Mouse (Mus musculus): Measurements from ENCODE around the gene Gpr179.

The Gpr179 gene

DNA sequence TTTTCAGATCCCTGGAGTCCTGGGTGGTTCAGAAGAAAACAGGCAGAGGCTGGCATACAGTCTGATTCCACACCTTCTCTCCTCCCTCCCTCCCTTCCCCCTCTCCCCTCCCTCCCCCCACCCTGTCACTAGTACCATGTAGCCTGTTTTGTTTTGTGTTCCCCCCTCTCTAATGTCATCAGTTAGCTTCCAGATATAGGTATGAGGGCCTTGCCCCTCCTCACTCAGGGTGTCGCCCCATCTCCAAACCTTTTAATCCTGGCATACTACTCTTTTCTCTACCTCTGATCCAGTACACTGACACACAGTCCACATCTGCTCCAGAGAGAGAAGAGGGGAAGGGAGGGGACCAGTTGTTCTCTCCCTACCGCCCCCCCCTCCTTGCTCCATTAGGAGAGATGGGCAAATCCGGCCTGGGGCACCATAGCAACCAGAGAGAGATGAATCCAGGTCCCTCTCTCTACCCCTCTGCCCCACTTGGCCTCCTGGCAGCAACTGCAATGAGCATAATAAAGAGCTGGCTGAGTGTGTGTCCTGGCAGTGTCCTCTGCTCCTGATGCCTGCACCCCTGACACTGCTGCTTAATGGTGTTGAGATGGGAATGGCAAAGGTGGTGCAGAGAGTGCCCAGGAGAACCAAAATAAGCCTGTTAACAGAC is at the start of gene Gpr179:
Gpr179 (minus strand) TSS at position 51 of the 658 bp plus-strand sequence.
- no peak for DNase-seq

DNA sequence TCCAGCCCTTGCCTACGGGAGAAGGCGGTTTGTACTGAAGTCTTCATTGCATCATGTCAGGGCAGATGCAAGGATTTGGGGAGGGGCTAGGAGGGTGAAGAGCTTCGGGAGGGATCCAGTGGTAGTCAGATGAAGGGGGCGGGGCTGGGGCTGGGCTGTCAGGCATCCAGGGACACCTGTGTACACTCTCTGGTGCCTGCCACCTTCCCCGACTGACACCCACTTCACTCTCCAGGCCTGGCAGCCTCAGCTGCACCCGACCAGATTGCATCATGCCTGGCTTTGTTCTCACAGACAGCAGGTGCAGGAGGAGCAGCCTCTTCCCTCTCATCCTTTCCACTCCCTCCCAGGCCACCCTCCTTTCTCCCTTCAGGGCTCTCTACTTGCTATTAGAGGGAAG is 49.2 kb upstream of the Gpr179 start:
- DNase-seq: peak; percentile 55 to 81

DNA sequence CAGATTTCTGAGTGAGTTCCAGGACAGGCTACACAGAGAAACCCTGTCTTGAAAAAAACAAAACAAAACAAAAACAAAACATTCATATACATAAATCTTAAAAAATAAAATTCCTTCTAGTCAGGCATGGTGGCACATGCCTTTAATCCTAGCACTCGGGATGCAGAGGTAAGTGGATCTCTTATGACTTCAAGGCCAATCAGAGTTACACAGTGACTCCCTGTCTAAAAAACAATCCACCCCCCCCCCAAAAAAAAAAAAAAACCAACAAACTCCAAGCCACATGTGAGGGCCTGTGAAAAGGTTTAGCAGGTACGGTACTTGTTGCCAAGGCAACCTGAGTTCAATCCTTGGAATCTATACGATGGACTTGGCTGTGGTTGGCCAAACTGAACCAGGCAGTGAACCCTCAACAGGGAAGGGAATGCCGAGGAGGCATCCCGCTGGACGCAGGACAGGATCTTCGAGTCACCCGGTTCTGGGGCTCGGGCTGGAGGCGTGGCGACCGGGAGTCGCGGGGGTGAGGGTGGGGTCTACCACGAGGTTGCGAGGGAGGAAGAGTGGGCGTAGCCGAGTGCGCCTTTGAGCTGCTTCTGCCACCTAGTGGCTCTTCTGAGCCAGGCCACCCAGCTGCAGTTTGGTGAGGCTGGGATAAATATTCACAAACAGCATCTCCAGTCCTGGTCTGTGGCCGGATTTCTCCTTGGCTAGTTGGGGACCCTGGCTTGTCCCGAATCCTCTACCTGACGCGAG is 48.3 kb upstream of the Gpr179 start:
- peak; percentile 80 to 85 for DNase-seq

DNA sequence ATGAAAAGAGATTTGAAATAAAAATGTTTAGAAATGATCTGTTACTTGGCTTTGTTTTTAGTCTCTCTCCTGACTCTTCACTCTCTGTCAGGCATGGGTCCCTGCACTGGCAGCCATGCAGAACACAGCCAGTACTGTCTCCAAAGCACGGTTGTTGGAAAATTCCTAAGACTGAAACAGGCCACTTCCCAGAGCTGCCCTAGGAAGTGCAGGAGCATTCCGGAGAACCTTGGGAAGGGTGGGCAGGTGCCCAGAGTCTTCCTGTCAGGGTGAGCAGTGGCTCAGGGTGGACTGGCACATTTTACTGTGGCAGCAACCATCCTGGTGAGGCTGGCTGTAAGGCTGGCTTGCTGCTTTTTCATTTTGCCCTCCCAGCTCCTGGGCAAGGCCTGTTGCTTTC is 46.6 kb upstream of the Gpr179 start:
- DNase-seq: no peak

DNA sequence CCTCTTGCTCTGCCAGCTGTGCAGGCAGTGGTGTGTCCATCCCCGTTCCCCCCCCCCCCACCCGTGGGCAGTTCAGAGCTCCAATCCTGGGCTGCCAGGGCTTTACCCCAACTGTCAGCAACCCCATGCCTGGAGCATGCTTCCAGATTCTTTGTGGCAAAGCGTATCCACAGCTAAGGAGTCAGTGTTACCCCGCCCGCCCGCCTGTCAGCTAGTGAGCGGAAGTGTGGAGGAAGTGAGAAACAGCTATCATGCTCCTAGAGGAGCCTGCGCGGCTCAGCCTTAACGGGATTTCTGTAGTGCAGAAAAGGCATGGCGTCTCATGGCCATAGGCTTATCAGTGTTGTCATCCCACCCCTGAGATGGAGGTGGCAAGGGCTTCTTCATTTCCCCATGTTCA is 42.3 kb upstream of the Gpr179 start:
- no peak for DNase-seq

DNA sequence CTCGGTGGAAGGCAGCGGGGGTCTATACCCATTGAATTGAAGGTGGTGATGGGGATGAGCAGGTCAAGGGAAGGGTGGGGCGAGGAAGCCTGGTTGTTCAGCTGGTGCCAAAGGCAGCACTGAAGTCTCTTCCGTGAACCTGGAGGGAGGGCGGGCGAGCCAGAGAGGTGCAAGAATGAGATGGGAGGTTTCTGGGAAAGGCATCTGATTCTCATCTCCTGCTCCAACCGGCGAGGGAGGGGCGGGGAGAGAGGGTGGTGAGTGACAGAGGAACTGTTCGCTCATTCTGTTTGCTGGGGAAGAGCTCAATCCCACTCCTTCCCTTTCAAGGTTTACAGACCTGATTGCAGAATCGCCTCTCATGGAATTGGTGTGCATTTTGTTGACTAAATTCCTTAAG is 41.8 kb upstream of the Gpr179 start:
- DNase-seq: no peak

DNA sequence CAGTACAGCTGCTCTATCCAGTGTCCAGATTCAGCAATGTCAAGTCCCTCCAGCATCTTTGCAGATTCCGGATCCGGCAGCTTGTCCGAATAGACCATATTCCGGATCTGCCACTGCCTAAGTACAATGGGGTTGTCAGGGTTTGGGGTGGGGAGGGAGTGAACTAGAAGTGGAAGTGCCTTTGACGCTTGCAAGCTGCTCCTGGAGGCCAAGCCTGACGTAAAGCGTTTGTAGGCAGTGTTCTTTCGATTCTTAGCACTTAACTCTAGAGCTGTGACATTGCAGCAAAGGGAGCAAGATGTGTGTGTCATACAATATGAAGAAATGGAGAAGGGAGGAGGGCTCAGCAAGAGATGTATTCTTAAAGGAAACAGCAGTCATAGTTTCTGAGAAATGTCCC is 37.2 kb upstream of the Gpr179 start:
- DNase-seq: no peak

DNA sequence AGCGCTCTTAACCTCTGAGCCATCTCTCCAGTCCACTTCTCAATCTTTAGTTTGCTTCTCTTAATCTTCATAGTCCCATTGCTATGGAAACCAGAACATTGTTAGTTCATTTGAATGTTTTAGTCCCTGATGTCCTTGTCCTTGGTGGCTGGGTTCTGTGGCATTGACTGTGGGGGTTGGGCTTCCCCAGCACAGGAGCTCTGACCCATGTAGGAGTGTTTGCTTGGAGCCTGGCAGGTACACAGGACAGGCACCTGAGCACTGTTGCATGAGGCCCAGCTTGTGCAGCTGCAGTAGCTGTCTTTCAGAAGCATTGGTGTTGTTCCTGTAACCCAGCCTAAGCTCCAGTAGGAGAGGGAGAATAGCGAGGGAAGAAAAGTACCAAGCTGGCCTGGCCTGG is 35.9 kb upstream of the Gpr179 start:
- DNase-seq: no peak

DNA sequence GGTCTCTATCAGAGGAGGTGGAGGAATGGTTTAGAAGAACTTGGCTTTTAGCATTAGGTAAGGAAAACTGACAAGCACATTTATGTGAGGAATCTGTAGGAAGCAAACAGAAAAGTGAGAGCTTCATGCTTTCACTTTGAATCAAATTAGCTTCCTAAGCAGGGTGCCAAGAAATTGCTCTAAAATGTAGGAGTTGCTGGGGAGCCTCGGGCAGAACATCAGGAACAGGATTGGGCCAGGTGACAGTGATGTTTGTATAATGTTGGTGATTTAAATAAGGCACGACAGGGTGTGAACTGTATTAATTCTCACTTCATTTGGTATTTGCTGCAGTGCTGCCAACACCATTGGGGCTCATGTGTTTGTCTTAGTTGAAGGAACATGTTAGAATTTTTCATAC is 31.9 kb upstream of the Gpr179 start:
- DNase-seq: no peak

DNA sequence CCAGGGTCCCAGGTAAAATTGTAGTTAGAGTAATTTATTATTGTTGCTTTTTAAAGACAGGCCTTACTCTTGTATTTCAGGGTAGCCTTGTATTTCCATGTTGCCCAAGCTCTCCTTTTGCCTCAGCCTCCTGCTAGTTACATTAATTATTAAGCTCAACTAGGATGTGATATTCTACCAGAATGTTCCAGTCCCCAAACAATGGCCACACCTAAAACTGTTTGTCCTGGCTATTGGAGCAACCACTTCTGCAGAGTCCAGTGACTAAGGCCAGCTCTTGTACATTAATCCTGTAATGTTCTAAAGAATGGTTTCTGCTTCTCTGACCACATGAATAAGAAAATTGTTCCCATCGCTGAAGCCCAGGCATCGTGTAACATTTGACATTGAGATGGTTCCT is 31.1 kb upstream of the Gpr179 start:
- no peak for DNase-seq

DNA sequence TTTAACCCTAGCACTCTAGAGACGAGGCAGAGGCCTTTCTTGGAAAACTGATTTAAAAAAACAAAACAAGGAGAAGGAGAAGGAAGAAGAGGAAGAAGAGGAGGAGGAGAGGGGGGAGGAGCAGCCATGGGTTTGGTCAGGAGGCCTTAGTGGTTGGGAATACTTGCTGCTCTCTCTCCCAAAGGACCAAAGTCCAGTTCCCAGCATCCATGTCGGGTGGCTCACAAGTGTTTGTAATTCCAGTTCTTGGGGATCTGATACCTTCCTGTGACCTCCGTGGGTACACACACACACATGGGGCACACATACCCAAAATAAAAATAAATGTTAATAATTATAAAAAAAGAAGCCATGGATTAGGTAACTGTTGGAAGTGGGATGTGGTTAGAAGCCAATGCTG is 28.2 kb upstream of the Gpr179 start:
- no peak for DNase-seq

DNA sequence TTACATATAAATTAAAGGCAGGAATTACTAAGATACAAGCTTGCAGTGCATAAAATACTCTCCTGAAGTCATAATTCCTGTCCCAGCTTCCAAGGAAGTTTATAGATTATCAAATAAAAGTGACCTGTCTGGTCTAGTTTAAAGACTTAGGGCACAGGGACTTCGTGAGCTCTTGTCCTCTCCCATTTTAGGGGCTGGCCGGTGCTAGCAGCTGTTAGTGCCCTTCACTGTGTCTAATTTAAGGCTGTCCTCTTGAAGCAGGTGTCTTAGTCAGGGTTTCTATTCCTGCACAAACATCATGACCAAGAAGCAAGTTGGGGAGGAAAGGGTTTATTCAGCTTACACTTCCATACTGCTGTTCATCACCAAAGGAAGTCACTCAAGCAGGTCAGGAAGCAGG is 21.5 kb upstream of the Gpr179 start:
- no peak for DNase-seq

DNA sequence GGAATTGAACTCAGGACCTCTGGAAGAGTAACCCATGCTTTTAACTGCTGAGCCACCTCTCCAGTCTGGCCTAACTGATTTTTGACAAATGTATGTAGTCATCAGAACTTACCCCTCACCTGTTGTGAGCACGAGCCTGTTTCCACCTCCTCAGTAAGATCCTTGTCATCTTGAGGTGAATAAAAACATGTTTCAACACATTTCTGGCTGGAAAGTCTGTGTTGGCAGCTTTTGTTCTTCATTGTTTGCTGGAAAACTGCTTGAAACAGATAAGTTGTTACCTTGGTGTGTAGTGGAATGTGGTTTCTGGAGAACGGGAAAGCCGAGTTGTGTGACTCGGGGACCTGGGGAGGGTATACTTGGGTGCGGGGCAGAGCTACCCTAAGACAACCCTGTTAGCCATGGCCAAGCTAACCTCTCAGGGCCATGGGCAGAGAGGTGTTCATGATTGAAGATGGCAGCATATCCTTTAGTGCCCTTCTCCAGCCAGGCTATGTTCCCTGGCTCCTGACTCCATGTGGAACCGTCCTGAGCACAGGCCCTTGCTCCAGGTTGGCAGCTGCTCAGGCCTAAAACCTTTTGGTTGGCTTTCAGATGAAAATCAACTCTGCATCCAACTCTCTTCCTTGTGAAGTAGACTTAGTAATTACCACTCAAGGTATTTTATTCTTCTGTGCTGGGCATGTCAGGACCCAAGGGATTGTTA is 20.4 kb upstream of the Gpr179 start:
- DNase-seq: no peak

DNA sequence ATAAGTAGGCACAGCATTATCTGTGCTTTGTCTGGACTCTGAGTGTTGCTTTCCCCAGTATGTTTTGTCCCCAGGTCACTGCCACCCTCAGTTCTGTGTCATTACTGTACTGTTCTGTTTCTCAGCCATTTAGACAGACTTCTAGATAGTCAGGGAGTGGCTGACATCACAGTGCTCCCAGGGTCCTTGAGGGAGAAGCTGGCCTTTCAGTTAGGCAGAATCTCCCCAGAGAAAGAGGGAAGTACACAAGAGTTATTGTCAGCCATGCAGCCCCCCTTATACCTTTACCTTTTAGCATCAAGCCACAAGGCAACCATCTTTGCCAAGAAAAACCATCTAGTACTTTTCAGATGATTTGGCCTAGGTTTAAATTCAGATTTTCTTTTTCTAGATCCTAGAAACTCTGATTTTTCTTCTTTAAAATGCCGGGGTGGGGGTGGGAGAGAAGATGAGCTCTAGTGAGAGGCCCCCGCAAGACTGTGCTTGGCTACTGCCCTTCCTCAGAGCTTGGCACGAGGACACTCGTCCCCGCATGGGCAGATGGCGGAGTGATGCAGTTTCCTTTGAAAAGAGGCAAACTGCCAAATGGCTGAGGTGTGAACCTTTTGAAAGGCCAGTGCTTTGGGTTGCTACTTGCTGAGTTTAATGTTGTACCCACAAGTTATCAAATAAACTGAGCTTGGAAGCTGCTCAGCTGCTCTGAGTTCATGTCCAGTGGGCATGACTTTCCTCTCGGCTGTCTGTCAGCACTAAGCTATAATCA is 18.6 kb upstream of the Gpr179 start:
- DNase-seq: no peak

DNA sequence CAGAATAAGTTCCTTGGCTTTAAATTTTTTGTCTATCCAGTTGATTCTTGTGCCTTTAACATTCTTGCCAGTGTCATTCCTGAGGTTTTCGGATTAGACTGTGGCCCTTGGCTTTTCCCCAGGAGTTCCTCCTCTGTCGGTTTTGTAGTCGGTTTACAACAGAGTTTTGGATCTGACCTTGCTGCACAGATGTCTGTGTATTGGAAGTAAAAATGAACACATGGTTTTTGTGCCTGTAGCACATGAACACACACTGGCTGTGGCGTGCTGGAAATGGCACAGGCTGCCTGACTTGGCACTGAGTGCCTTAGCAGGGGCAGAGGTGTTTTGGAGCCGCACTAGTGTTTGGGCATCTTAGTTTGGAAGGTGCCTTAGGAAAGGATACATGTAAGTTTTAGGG is 16.6 kb upstream of the Gpr179 start:
- DNase-seq: no peak

DNA sequence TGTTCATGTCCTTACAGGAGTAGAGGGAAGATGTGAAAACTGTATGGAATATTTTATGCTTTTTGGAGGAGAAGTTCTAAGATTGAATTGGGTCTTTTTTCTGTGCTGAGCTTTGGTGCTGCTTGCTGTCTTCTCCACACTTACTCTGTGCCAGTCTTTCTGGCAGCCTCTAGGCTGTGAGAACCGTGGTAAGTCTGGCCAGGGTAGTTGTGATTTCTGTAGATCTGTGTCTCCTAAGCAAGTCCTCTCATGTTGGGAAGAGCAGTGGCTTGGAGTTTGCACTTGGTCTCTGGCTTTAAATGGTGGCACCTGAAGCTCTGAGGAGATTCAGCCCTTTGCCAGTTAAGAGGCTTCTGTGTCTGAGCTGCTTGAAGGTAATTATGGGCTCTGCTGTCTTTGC is 13.7 kb upstream of the Gpr179 start:
- DNase-seq: no peak

DNA sequence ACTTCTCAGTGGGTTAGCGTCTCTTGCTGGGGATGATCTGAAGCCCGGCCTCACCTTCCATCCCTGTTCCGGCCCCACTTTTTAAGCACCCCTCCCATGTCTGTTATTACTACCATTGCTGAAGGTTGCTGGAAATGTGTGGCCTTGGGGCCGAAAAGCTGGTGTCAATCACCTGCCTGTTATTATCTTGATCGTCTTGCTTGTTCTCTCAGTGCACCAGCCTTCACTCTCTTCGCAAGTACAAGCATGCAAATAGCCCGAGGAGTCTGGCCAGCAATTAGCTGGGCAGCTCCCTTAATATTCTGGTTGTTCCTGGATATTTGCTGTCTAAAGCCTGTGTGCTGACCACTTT is 11.7 kb upstream of the Gpr179 start:
- DNase-seq: no peak

DNA sequence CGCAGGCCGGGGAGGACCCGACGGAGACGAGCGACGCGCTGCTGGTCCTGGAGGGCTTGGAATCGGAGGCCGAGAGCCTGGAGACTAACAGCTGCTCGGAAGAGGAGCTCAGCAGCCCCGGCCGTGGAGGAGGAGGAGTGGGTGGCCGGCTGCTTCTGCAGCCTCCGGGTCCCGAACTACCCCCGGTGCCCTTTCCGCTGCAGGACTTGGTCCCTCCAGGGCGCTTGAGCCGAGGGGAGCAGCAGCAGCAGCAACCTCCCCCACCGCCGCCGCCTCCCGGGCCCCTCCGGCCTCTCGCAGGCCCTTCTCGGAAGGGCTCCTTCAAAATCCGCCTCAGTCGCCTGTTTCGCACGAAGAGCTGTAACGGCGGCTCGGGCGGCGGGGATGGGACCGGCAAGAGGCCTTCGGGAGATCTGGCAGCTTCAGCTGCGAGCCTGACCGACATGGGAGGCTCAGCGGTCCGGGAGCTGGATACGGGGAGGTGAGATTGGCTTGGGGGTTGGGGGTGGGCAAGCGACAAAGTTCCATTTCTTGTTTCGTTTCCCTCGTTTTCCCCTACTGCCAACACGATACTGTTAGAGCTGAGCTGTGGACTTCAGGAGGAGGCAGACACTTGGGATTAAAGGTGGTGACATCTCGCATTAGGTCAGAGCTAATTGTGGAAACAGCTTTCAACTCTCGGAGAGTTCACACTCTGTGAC is 11.2 kb upstream of the Gpr179 start:
- peak; percentile 36 to 49 for DNase-seq

DNA sequence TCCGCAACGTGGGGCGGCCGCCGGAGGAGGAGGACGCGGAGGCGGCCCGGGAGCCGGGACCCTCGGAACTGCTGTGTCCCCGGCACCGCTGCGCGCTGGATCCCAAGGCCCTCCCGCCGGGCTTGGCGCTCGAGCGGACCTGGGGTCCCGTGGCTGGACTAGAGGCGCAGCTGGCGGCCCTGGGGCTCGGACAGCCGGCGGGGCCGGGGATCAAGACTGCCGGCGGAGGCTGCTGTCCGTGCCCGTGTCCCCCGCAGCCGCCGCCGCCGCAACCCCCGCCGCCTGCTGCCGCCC is 10.7 kb upstream of the Gpr179 start:
- DNase-seq: peak in 1 of 2 experiments; percentile 64

DNA sequence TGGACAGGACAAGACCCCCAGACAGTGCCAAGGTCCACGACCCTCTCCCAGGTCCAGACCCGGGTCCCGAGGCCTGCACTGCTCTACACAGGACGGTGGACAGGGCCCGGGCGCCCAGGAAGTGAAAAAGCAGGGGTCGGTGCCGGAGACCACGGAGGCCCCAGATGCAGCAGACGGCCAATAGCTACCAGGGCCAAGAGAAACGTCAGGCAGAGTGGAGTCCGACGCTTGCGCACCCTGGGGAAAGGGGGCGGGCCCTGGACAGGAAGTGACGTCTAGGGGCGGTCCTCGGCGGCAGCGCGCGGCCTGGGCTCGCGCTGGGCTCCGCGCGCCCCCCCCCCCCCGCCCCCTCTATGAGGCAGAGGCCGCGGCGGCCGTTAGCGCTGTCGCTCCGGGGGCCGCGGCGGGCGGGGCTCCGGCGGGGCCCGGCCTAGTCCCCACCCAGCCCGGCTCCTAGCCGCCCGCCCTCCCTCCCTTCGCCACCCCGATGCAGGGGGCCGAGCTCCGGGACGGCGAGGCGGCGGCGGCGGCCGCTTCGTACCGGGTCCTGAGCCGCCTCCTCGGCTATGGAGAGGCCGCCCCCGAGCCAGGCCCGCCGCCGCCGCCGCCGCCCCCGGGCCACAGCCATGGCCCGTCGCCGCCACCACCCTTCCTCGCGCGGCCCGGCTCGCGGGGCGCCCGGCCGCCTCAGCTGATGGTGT is 10.2 kb upstream of the Gpr179 start, which contains the start of gene Socs7:
Socs7 (plus strand) TSS at position 604 of the 701 bp plus-strand sequence.
- peak; percentile 93 for DNase-seq

DNA sequence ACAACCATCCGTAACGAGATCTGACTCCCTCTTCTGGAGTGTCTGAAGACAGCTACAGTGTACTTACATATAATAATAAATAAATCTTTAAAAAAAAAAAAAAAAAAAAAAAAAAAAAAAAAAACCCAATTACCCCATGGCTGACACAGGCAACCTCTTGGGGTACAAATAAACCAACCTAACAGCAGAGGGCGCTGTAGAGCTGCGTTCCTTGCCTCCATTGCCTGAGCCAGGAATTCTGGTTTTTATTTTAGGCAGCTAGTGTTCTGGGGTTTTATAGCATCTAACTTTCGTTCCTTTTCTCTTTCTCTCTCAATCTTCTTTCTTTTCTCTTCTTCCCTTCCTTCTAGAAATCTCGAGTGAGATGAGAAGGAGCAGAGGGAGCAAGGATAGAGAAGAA is 5.8 kb upstream of the Gpr179 start:
- peak; percentile 57 to 67 for DNase-seq

DNA sequence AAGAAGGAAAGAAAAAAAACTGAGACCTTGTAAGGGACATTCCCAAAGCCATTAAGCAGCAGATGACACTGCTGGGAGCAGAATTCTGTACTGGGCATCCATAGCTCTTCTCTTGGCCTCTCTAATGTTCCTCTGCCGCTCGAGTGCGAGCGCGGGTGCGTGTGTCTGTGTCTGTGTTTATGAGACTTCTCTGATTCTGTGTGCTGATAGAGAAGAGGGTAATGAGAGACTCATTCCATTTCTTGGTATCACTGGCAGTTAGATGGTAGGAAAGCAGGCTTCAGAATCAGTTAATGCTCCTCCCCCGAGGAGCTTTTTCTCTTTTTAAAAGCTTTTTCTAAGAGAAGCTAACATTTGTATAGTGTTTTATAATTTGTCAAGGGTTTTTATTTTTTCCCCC is 3.4 kb upstream of the Gpr179 start:
- DNase-seq: no peak
